Mouse (Mus musculus): ENCODE results near the gene Gnaq. TPM values are rescaled to one million over a fixed set of nuclear protein-coding genes. Genes with fewer than 3 reads are reported as not detected.
A peak's percentile ranks its signal among the peaks of the same experiment; 100 is the strongest.

Gene Gnaq
- polyA plus RNA-seq, 1 experiment from 2014 or later: 18.9 TPM

- Histone ChIP-seq H3K9me3 (no peaks in the 10 kb centered on the region), H3K27ac (no peak overlapping the region), H3K4me1 (peaks cover 3% of the 10 kb centered on the region; the same call in 1 of the 2 replicates), H3K36me3 (peaks cover 28% of the 10 kb centered on the region), H3K27me3 (ENCODE audit: insufficient read depth, poor library complexity, severe bottlenecking) (no peaks in the 10 kb centered on the region), H3K4me3 (no peak overlapping the region)
- no peak for DNase-seq (ENCODE audit: low spot score)
- 71% methylated on average over 3 of the region's 3 CpGs for WGBS
These were observed 89.9 kb downstream of the Gnaq start for GRCm38 (mm10) chr19:16222526-16222925.

- Histone ChIP-seq H3K9me3 (no peaks in the 10 kb centered on the region), H3K4me3 (no peak overlapping the region), H3K27ac (no peak overlapping the region), H3K27me3 (ENCODE audit: insufficient read depth, poor library complexity, severe bottlenecking) (no peaks in the 10 kb centered on the region), H3K4me1 (peaks cover 3% of the 10 kb centered on the region; the same call in 1 of the 2 replicates), H3K36me3 (peaks cover 28% of the 10 kb centered on the region)
- no peak for DNase-seq (ENCODE audit: low spot score)
- WGBS: 93% methylated on average over 3 of the region's 3 CpGs
These were observed 90.5 kb downstream of the Gnaq start for GRCm38 (mm10) chr19:16223126-16223525.

GRCm38 (mm10) chr19:16224831-16225230 lies 92.2 kb downstream of the Gnaq start:
- WGBS: 66% methylated on average over 2 of the region's 2 CpGs
- Histone ChIP-seq H3K9me3 (no peaks in the 10 kb centered on the region), H3K36me3 (peaks cover 23% of the 10 kb centered on the region), H3K4me3 (no peak overlapping the region), H3K27ac (no peak overlapping the region), H3K4me1 (peaks cover 3% of the 10 kb centered on the region; the same call in 1 of the 2 replicates), H3K27me3 (ENCODE audit: insufficient read depth, poor library complexity, severe bottlenecking) (no peaks in the 10 kb centered on the region)
- DNase-seq (ENCODE audit: low spot score): no peak

GRCm38 (mm10) chr19:16231584-16231983 lies 99.0 kb downstream of the Gnaq start:
- 73% methylated on average over 1 of the region's 1 CpGs for WGBS
- Histone ChIP-seq H3K9me3 (no peaks in the 10 kb centered on the region), H3K36me3 (0 out of 2 replicates have a peak, but pooled peaks cover 3% of the 10 kb centered on the region), H3K27me3 (ENCODE audit: insufficient read depth, poor library complexity, severe bottlenecking) (no peaks in the 10 kb centered on the region), H3K4me3 (no peak overlapping the region), H3K4me1 (peaks cover 3% of the 10 kb centered on the region; the same call in 1 of the 2 replicates), H3K27ac (no peak overlapping the region)
- no peak for DNase-seq (ENCODE audit: low spot score)

- WGBS: 86% methylated on average over 8 of the region's 8 CpGs
- H3K27ac ChIP-seq: no peak overlapping the region
- H3K9me3 ChIP-seq: no peaks in the 10 kb centered on the region
- no peak overlapping the region for H3K4me3 ChIP-seq
- no peak for DNase-seq (ENCODE audit: low spot score)
- no peaks in the 10 kb centered on the region for H3K27me3 ChIP-seq (ENCODE audit: insufficient read depth, poor library complexity, severe bottlenecking)
- H3K36me3 ChIP-seq: no peaks in the 10 kb centered on the region
- peaks cover 34% of the 10 kb centered on the region for H3K4me1 ChIP-seq
These were observed 103.0 kb downstream of the Gnaq start for GRCm38 (mm10) chr19:16235594-16235993.

GRCm38 (mm10) chr19:16237034-16237433 lies 104.4 kb downstream of the Gnaq start:
- 81% methylated on average over 1 of the region's 1 CpGs for WGBS
- Histone ChIP-seq H3K9me3 (no peaks in the 10 kb centered on the region), H3K27ac (no peak overlapping the region), H3K27me3 (ENCODE audit: insufficient read depth, poor library complexity, severe bottlenecking) (no peaks in the 10 kb centered on the region), H3K4me1 (peaks cover 46% of the 10 kb centered on the region), H3K36me3 (no peaks in the 10 kb centered on the region), H3K4me3 (no peak overlapping the region)
- DNase-seq (ENCODE audit: low spot score): no peak

- Histone ChIP-seq H3K4me3 (no peak overlapping the region), H3K9me3 (no peaks in the 10 kb centered on the region), H3K27me3 (ENCODE audit: insufficient read depth, poor library complexity, severe bottlenecking) (no peaks in the 10 kb centered on the region), H3K27ac (no peak overlapping the region), H3K36me3 (no peaks in the 10 kb centered on the region), H3K4me1 (peaks cover 48% of the 10 kb centered on the region)
- no peak for DNase-seq (ENCODE audit: low spot score)
- WGBS: 56% methylated on average over 4 of the region's 4 CpGs
These were observed 105.4 kb downstream of the Gnaq start for GRCm38 (mm10) chr19:16238072-16238471.

- no peak for DNase-seq (ENCODE audit: low spot score)
- Histone ChIP-seq H3K36me3 (no peaks in the 10 kb centered on the region), H3K27ac (no peak overlapping the region), H3K4me1 (peaks cover 48% of the 10 kb centered on the region), H3K9me3 (no peaks in the 10 kb centered on the region), H3K4me3 (no peak overlapping the region), H3K27me3 (ENCODE audit: insufficient read depth, poor library complexity, severe bottlenecking) (no peaks in the 10 kb centered on the region)
- WGBS: 77% methylated on average over 2 of the region's 2 CpGs
These were observed 105.9 kb downstream of the Gnaq start for GRCm38 (mm10) chr19:16238512-16238911.

GRCm38 (mm10) chr19:16242708-16243107 lies 110.1 kb downstream of the Gnaq start:
- Histone ChIP-seq H3K36me3 (no peaks in the 10 kb centered on the region), H3K4me3 (no peak overlapping the region), H3K9me3 (no peaks in the 10 kb centered on the region), H3K27ac (no peak overlapping the region), H3K4me1 (peaks cover 38% of the 10 kb centered on the region), H3K27me3 (ENCODE audit: insufficient read depth, poor library complexity, severe bottlenecking) (no peaks in the 10 kb centered on the region)
- no peak for DNase-seq (ENCODE audit: low spot score)
- WGBS: 35% methylated on average over 3 of the region's 3 CpGs

GRCm38 (mm10) chr19:16249025-16249424 lies 116.4 kb downstream of the Gnaq start:
- Histone ChIP-seq H3K4me3 (no peak overlapping the region), H3K27me3 (ENCODE audit: insufficient read depth, poor library complexity, severe bottlenecking) (no peaks in the 10 kb centered on the region), H3K9me3 (no peaks in the 10 kb centered on the region), H3K27ac (no peak overlapping the region), H3K4me1 (peaks cover 41% of the 10 kb centered on the region), H3K36me3 (no peaks in the 10 kb centered on the region)
- peak; percentile 58 for DNase-seq (ENCODE audit: low spot score)
- 52% methylated on average over 2 of the region's 2 CpGs for WGBS

GRCm38 (mm10) chr19:16250921-16251320 lies 118.3 kb downstream of the Gnaq start:
- H3K4me3 ChIP-seq: no peak overlapping the region
- no peak overlapping the region for H3K27ac ChIP-seq
- no peaks in the 10 kb centered on the region for H3K36me3 ChIP-seq
- H3K4me1 ChIP-seq: peaks cover 41% of the 10 kb centered on the region
- no peak for DNase-seq (ENCODE audit: low spot score)
- no peaks in the 10 kb centered on the region for H3K9me3 ChIP-seq
- H3K27me3 ChIP-seq (ENCODE audit: insufficient read depth, poor library complexity, severe bottlenecking): no peaks in the 10 kb centered on the region
- 72% methylated on average over 3 of the region's 3 CpGs for WGBS

GRCm38 (mm10) chr19:16251819-16252218 lies 119.2 kb downstream of the Gnaq start:
- Histone ChIP-seq H3K4me3 (no peak overlapping the region), H3K27me3 (ENCODE audit: insufficient read depth, poor library complexity, severe bottlenecking) (no peaks in the 10 kb centered on the region), H3K36me3 (no peaks in the 10 kb centered on the region), H3K27ac (no peak overlapping the region), H3K4me1 (peaks cover 46% of the 10 kb centered on the region), H3K9me3 (no peaks in the 10 kb centered on the region)
- peak; percentile 59 for DNase-seq (ENCODE audit: low spot score)
- 64% methylated on average over 5 of the region's 5 CpGs for WGBS

- no peaks in the 10 kb centered on the region for H3K36me3 ChIP-seq
- DNase-seq (ENCODE audit: low spot score): no peak
- no peak overlapping the region for H3K4me3 ChIP-seq
- H3K27me3 ChIP-seq (ENCODE audit: insufficient read depth, poor library complexity, severe bottlenecking): no peaks in the 10 kb centered on the region
- H3K9me3 ChIP-seq: no peaks in the 10 kb centered on the region
- H3K4me1 ChIP-seq: peaks cover 46% of the 10 kb centered on the region
- 69% methylated on average over 4 of the region's 4 CpGs for WGBS
- H3K27ac ChIP-seq: no peak overlapping the region
These were observed 120.1 kb downstream of the Gnaq start for GRCm38 (mm10) chr19:16252696-16253095.

- H3K27me3 ChIP-seq (ENCODE audit: insufficient read depth, poor library complexity, severe bottlenecking): no peaks in the 10 kb centered on the region
- WGBS: 57% methylated on average over 1 of the region's 1 CpGs
- H3K36me3 ChIP-seq: no peaks in the 10 kb centered on the region
- no peaks in the 10 kb centered on the region for H3K9me3 ChIP-seq
- H3K27ac ChIP-seq: no peak overlapping the region
- no peak overlapping the region for H3K4me3 ChIP-seq
- peak; percentile 9 for DNase-seq (ENCODE audit: low spot score)
- peaks cover 49% of the 10 kb centered on the region for H3K4me1 ChIP-seq
These were observed 122.2 kb downstream of the Gnaq start for GRCm38 (mm10) chr19:16254881-16255280.

All from heart, embryonic 10.5 days (tissue).